Mouse (Mus musculus) lung, postnatal 0 days (tissue): ENCODE measurements around the gene BC030499. TPM values are rescaled to one million over a fixed set of nuclear protein-coding genes. Genes with fewer than 3 reads are reported as not detected.
"Not testable (repeated sequence)": the region's sequence is repeated elsewhere in the genome, so short reads cannot be mapped to it uniquely, and the experiment has no call there.

Experiments
- ATAC-seq: fragments of 200-750 bp; cut with Nextera tagmentation; 2 replicates; pipeline ENCODE4 v1.8.0; 2017; ENCODE audit warnings: moderate library complexity
- DNase-seq: peaks from one replicate; pipeline ENCODE4 v3.0.0-alpha.2; 2016; ENCODE audit warnings: low spot score
- H3K27ac ChIP-seq: fragments of 300-500 bp; sonication (generic); 2 replicates; pipeline ENCODE4 v1.5.1; 2014; ENCODE audit warnings: antibody characterized with exemption, mild to moderate bottlenecking, low read length, mixed read lengths
- H3K27me3 ChIP-seq: fragments of 300-500 bp; sonication (generic); replicated peaks from 2 replicates; pipeline ENCODE4 v1.6.1; 2014; ENCODE audit warnings: low read length, mixed read lengths; ENCODE audit not compliant: insufficient read depth
- H3K36me3 ChIP-seq: fragments of 300-500 bp; sonication (generic); 2 replicates; pipeline ENCODE4 v1.6.1; 2014; ENCODE audit warnings: low read length, mixed read lengths; ENCODE audit not compliant: insufficient read depth
- H3K4me1 ChIP-seq: fragments of 300-500 bp; sonication (generic); 2 replicates; pipeline ENCODE4 v1.6.1; 2014; ENCODE audit warnings: antibody characterized with exemption, low read depth, low read length, mixed read lengths; ENCODE audit not compliant: insufficient read depth
- H3K4me2 ChIP-seq: fragments of 300-500 bp; sonication (generic); replicated peaks from 2 replicates; pipeline ENCODE4 v1.6.1; 2014; ENCODE audit warnings: low read depth, mild to moderate bottlenecking, low read length, moderate library complexity, mixed read lengths
- H3K4me3 ChIP-seq: fragments of 300-500 bp; sonication (generic); 2 replicates; pipeline ENCODE4 v1.5.1; 2014; ENCODE audit warnings: low read depth, low read length
- H3K9ac ChIP-seq: fragments of 300-500 bp; sonication (generic); replicated peaks from 2 replicates; pipeline ENCODE4 v1.6.1; 2014; ENCODE audit warnings: low read depth, mild to moderate bottlenecking
- H3K9me3 ChIP-seq: fragments of 300-500 bp; sonication (generic); 2 replicates; pipeline ENCODE4 v1.6.1; 2016; ENCODE audit warnings: low read length, mixed read lengths
- CTCF ChIP-seq: IDR thresholded peaks from 2 replicates; pipeline ENCODE4 v1.5.1; 2016; ENCODE audit warnings: antibody characterized with exemption, mild to moderate bottlenecking
- EP300 ChIP-seq: IDR thresholded peaks from 2 replicates; pipeline ENCODE4 v1.6.1; 2016; ENCODE audit warnings: antibody characterized with exemption, mild to moderate bottlenecking, control low read depth
- WGBS: fragments of 180-500 bp; shearing (Covaris S2); extraction: QIAGEN DNeasy Blood & Tissue Kit; methylation state at CpG from one replicate; pipeline ENCODE4 v1.1.7; 2014; 5-methylcytosine and 5-hydroxymethylcytosine counted together
- polyA plus RNA-seq: library from polyadenylated mRNA; unstranded; fragments of >200 nt; fragmentation: Nextera tagmentation; extraction: Ambion mirVana; gene quantifications from 2 replicates; pipeline ENCODE4 v1.2.1, GENCODE M21; 2015

Gene BC030499
- polyA plus RNA-seq, 1 experiment from 2014 or later: not detected

DNA sequence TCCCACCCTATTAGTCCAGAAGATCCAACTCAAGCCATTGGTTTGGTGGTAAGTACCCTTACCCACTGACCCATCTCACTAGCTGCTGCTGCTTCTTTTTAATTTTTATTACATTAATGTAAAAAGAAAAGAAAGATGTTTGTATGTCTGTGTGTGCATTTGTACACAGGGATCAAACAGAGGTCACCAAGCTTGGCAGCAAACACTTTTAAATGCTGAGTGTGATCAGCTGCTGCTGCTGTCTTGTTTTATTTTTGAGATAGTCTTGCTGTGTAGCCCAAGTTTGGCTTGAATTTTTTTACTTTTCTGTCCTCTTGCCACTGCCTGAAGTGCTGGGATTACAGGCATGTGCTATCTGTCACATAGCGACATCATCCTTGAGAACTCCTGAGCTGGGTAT lies 15.0 kb upstream of the BC030499 start:
- WGBS: 88% methylated on average over 1 of the region's 1 CpGs
- no peak for DNase-seq

DNA sequence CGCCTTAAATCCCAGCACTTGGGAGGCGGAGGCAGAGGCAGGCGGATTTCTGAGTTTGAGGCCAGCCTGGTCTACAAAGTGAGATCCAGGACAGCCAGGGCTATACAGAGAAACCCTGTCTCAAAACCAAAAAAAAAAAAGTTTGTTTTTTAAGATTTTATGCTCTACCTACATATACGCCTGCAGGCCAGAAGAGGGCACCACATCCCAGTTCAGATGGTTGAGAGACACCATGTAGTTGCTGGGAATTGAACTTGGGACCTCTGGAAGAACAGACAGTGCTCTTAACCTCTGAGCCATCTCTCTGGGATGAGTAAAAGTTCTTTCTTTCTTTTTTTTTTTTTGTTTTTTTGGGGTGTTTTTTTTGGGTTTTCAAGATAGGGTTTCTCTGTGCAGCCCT lies 14.5 kb upstream of the BC030499 start:
- 93% methylated on average over 4 of the region's 4 CpGs for WGBS
- DNase-seq, H3K27ac ChIP-seq, H3K9ac ChIP-seq, H3K4me1 ChIP-seq, ATAC-seq, H3K27me3 ChIP-seq, H3K4me3 ChIP-seq, H3K4me2 ChIP-seq, H3K9me3 ChIP-seq: not testable (repeated sequence)
- TF ChIP-seq CTCF: peak; percentile 43
- peaks cover 68% of the 10 kb centered on the region for H3K36me3 ChIP-seq

More for the DNA sequence above, 15.0 kb upstream of the BC030499 start:
- no peak for TF ChIP-seq EP300
- no peak for TF ChIP-seq CTCF
- H3K36me3 ChIP-seq: peaks cover 66% of the 10 kb centered on the region
- H3K27me3 ChIP-seq: no peaks in the 10 kb centered on the region
- no peak overlapping the region for H3K4me2 ChIP-seq
- H3K9me3 ChIP-seq: no peaks in the 10 kb centered on the region
- H3K27ac ChIP-seq: no peak overlapping the region
- H3K4me1 ChIP-seq: no peaks in the 10 kb centered on the region
- no peak overlapping the region for H3K4me3 ChIP-seq
- ATAC-seq: no peak
- no peak overlapping the region for H3K9ac ChIP-seq

GRCm38 (mm10) chr11:78278853-78279252 lies 11.8 kb upstream of the BC030499 start:
- Histone ChIP-seq H3K27ac (no peak overlapping the region), H3K9ac (no peak overlapping the region), H3K4me1 (no peaks in the 10 kb centered on the region), H3K36me3 (peaks cover 71% of the 10 kb centered on the region; the same call in 1 of the 2 replicates), H3K27me3 (no peaks in the 10 kb centered on the region), H3K4me3 (no peak overlapping the region), H3K9me3 (no peaks in the 10 kb centered on the region), H3K4me2 (no peak overlapping the region)
- no peak for TF ChIP-seq CTCF
- WGBS: 81% methylated on average over 7 of the region's 7 CpGs
- DNase-seq: no peak
- no peak for ATAC-seq

DNA sequence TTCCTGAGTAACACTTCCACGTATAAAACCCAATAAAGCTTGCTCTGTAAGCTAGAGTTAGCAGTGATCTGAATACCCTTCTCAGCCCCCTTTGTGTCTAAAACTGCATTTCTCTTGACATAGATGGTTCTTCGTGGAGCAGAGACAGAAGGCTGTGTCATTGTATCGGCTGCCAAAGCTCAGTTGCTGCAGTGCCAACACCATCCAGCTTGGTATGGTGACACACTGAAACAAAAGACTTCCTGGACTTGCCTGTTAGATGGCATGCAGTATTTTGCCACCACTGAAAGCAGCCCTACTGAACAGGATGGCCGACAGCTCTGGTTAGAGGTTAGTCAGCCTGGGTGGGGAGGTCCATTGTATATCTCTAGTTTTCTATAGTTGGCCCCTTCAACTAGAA lies 11.1 kb upstream of the BC030499 start:
- H3K9ac ChIP-seq: no peak overlapping the region
- WGBS: 88% methylated on average over 4 of the region's 4 CpGs
- ATAC-seq: no peak
- no peak overlapping the region for H3K27ac ChIP-seq
- TF ChIP-seq EP300 (no peak), CTCF (no peak)
- H3K9me3 ChIP-seq: no peaks in the 10 kb centered on the region
- no peak overlapping the region for H3K4me3 ChIP-seq
- H3K4me1 ChIP-seq: no peaks in the 10 kb centered on the region
- H3K27me3 ChIP-seq: no peaks in the 10 kb centered on the region
- H3K36me3 ChIP-seq: peaks cover 77% of the 10 kb centered on the region; the same call in 1 of the 2 replicates
- H3K4me2 ChIP-seq: no peak overlapping the region
- DNase-seq: no peak

DNA sequence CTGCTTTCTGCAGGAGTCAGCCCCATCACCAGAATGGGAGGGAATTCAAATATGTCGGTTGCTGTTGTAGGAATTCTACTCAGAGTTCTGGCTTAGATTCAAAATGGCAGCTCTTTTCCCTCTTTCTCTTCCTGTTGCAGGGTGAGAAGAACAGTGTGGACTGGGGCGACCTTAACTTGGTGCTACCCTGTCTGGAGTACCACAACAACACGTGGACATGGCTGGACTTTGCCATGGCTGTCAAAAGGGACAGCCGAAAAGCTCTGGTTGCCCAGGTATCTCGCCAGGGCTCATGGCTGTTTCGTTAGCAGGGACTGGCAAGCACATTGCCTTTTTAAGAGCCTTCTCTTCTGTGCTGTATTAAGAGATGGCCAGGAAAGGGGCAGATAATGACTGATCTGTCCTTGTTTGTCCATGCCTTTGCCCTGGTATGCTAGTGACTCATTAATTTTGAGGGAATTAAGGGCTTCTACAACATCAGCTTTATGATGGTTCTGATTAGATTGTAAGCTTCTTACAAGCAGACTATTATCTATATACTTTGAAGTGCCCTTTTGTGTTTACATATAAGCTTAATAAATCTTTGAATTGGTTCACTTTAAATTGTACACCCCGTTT lies 1.4 kb upstream of the BC030499 start:
- Histone ChIP-seq H3K4me1 (no peaks in the 10 kb centered on the region), H3K27me3 (no peaks in the 10 kb centered on the region), H3K4me2 (no peak overlapping the region), H3K4me3 (no peak overlapping the region), H3K36me3 (peaks cover 56% of the 10 kb centered on the region), H3K9ac (no peak overlapping the region), H3K9me3 (no peaks in the 10 kb centered on the region), H3K27ac (no peak overlapping the region)
- DNase-seq (no peak), ATAC-seq (no peak)
- WGBS: 87% methylated on average over 7 of the region's 7 CpGs
- TF ChIP-seq CTCF (no peak), EP300 (no peak)

- no peak overlapping the region for H3K27ac ChIP-seq
Measured at GRCm38 (mm10) chr11:78294585-78294984, 3.9 kb downstream of the BC030499 start.

GRCm38 (mm10) chr11:78300917-78301316 lies 10.3 kb downstream of the BC030499 start:
- Histone ChIP-seq H3K4me2 (peak overlapping the region; percentile 91), H3K27me3 (no peaks in the 10 kb centered on the region), H3K9me3 (no peaks in the 10 kb centered on the region), H3K27ac (no peak overlapping the region), H3K4me1 (no peaks in the 10 kb centered on the region), H3K4me3 (peak overlapping the region; percentile 71), H3K9ac (no peak overlapping the region), H3K36me3 (no peaks in the 10 kb centered on the region)
- peak; percentile 23; the same call in 1 of the 2 replicates for ATAC-seq
- 51% methylated on average over 7 of the region's 7 CpGs for WGBS
- DNase-seq: no peak
- TF ChIP-seq EP300 (no peak), CTCF (no peak)

More at GRCm38 (mm10) chr11:78294585-78294984, 3.9 kb downstream of the BC030499 start:
- Histone ChIP-seq H3K9ac (no peak overlapping the region), H3K27me3 (no peaks in the 10 kb centered on the region), H3K9me3 (no peaks in the 10 kb centered on the region), H3K4me3 (no peak overlapping the region), H3K4me1 (no peaks in the 10 kb centered on the region), H3K36me3 (peaks cover 13% of the 10 kb centered on the region; the same call in 1 of the 2 replicates), H3K4me2 (no peak overlapping the region)
- ATAC-seq: no peak
- WGBS: 93% methylated on average over 6 of the region's 6 CpGs
- DNase-seq: no peak
- TF ChIP-seq EP300: no peak
- TF ChIP-seq CTCF: no peak
